19 mouse cellular contexts compared by ENCODE assay signal in genomic region chr11:55214978-55215377, GRCm38 (mm10). TPM values are rescaled to one million over a fixed set of nuclear protein-coding genes. Genes with fewer than 3 reads are reported as not detected.
DNase-seq lines count a peak whose midpoint lies in the region; ATAC-seq and TF ChIP-seq lines count a peak whose summit lies in the region.
"Had no signal": no experiment of that assay in that cellular context is flagged by ENCODE, and none has a peak within 500 bp of the region (broad histone marks: within the 10 kb centered on the region; RNA-seq: fewer than 3 reads in every experiment).

No protein-coding gene starts in this region.

- TF ChIP-seq CTCF in liver, adult 2 months (IDR thresholded peaks at IDR 0.05; ENCODE audit: low read depth, low read length): no peak
- TF ChIP-seq CTCF in liver, postnatal 0 days (IDR thresholded peaks at IDR 0.05; ENCODE audit: low read depth): no peak

- peaks cover 32% of the 10 kb centered on the region for H3K4me1 ChIP-seq in liver, adult 2 months (ENCODE audit: control insufficient read depth, insufficient read depth, low read length)
- peaks cover 36% of the 10 kb centered on the region for H3K4me1 ChIP-seq in liver, postnatal 0 days (ENCODE audit: insufficient read depth)
- H3K4me1 ChIP-seq: forebrain, embryonic 12.5 days had no signal

- no peaks in the 10 kb centered on the region for H3K36me3 ChIP-seq in liver, adult 2 months (ENCODE audit: control insufficient read depth, insufficient read depth, low read length)
- peaks cover 7% of the 10 kb centered on the region for H3K36me3 ChIP-seq in liver, postnatal 0 days (replicated peaks; ENCODE audit: insufficient read depth, low read length)

- WGBS in liver, adult 2 months: 27% methylated on average over 3 of the region's 3 CpGs
- WGBS in liver, postnatal 0 days (ENCODE audit: insufficient replicate concordance): 44% methylated on average over 3 of the region's 3 CpGs

- TF ChIP-seq POLR2A in liver, adult 2 months (IDR thresholded peaks at IDR 0.05; ENCODE audit: extremely low read depth, insufficient read depth, low read length): no peak

- no peak overlapping the region for H3K4me2 ChIP-seq in liver, postnatal 0 days (ENCODE audit: low read depth, low read length)
- H3K4me2 ChIP-seq: forebrain, embryonic 12.5 days; heart, embryonic 12.5 days; limb, embryonic 15.5 days had no signal

- H3K4me3 ChIP-seq in liver, adult 2 months (ENCODE audit: insufficient read depth, low read depth, low read length): no peak overlapping the region
- no peak overlapping the region for H3K4me3 ChIP-seq in liver, postnatal 0 days (ENCODE audit: low read depth, low read length)
- H3K4me3 ChIP-seq: forebrain, embryonic 12.5 days; heart, embryonic 12.5 days; layer of hippocampus, adult 2 months; limb, embryonic 15.5 days had no signal

- ATAC-seq in liver, postnatal 0 days: no peak

- H3K27ac ChIP-seq in liver, adult 2 months (replicated peaks; ENCODE audit: insufficient read depth, low read depth, low read length): peak overlapping the region; percentile 21; the same call in 1 of the 2 replicates
- H3K27ac ChIP-seq in liver, postnatal 0 days (ENCODE audit: low read depth): no peak overlapping the region
- H3K27ac ChIP-seq: forebrain, embryonic 12.5 days; layer of hippocampus, adult 2 months; limb, embryonic 15.5 days; stomach, postnatal 0 days had no signal

- no peaks in the 10 kb centered on the region for H3K27me3 ChIP-seq in liver, adult 2 months (ENCODE audit: control insufficient read depth, insufficient read depth, low read length)
- H3K27me3 ChIP-seq in liver, postnatal 0 days (ENCODE audit: insufficient read depth, low read length): no peaks in the 10 kb centered on the region
- H3K27me3 ChIP-seq: forebrain, embryonic 12.5 days; heart, embryonic 12.5 days; limb, embryonic 15.5 days had no signal

- no peak overlapping the region for H3K9ac ChIP-seq in liver, adult 2 months (ENCODE audit: low read depth, low read length)
- no peak overlapping the region for H3K9ac ChIP-seq in liver, postnatal 0 days (replicated peaks)
- H3K9ac ChIP-seq: forebrain, embryonic 12.5 days; heart, embryonic 12.5 days; limb, embryonic 15.5 days had no signal

- no peak for TF ChIP-seq EP300 in liver, postnatal 0 days (IDR thresholded peaks at IDR 0.05; ENCODE audit: low read depth)

- H3K9me3 ChIP-seq in liver, postnatal 0 days (ENCODE audit: low read length): no peaks in the 10 kb centered on the region
- H3K9me3 ChIP-seq: forebrain, embryonic 12.5 days; heart, embryonic 12.5 days; limb, embryonic 15.5 days had no signal

- peak; percentile 16 for DNase-seq in gastrocnemius, postnatal 25 days
- no peak for DNase-seq in gastrocnemius, postnatal 10 days
- peak; percentile 59 for DNase-seq in liver, adult 2 months (ENCODE audit: extremely low read depth, low read depth, low spot score)
- no peak for DNase-seq in liver, postnatal 0 days
- DNase-seq in NIH3T3 (ENCODE audit: low read depth): peak; percentile 13
- peak; percentile 31 for DNase-seq in lung, postnatal 25 days (ENCODE audit: low spot score)
- no peak for DNase-seq in retina, postnatal 1 day
- DNase-seq: adrenal gland, postnatal 36 days; cerebellum, adult 9-11 months; thymus, postnatal 36 days had no signal

- peaks cover 20% of the 10 kb centered on the region; the same call in 1 of the 2 replicates for H3K79me2 ChIP-seq in liver, adult 2 months (ENCODE audit: control insufficient read depth, insufficient read depth, low read length)

RNA-seq across cellular contexts. Expression of gene Slc36a1, which starts 10.8 kb away (rescaled TPM):
- total RNA-seq in gastrocnemius, postnatal 25 days (2021): 1 to 10 TPM; 5.2 to 5.8 TPM
- total RNA-seq in gastrocnemius, postnatal 10 days (2021): 1 to 10 TPM; 7.3 to 7.4 TPM
- total RNA-seq in liver, adult 2 months (2014; rRNA removed): 7.0 and 12.9 TPM in 2 replicates
- 24.0 and 26.2 TPM in 2 replicates for polyA plus RNA-seq in liver, adult 2 months (2012; rRNA removed)
- polyA plus RNA-seq in liver, postnatal 0 days (2015; fragmentation: Nextera tagmentation; extraction: Ambion mirVana): 1.0 and 1.7 TPM in 2 replicates

RNA-seq across cellular contexts. Expression of gene Slc36a2, which starts 30.1 kb away (rescaled TPM):
- total RNA-seq in gastrocnemius, postnatal 25 days (2021): 1 to 10 TPM in 1 of 2 experiments, under 1 TPM in 1; 0.41 to 4.8 TPM
- total RNA-seq in gastrocnemius, postnatal 10 days (2021): 1 to 10 TPM; 3.4 to 6.5 TPM
- total RNA-seq in liver, adult 2 months (2014; rRNA removed): 0.54 TPM in 1 of 2 replicates, not detected in the other
- polyA plus RNA-seq in liver, adult 2 months (2012; rRNA removed): not detected in 2 replicates
- 5.7 and 6.7 TPM in 2 replicates for polyA plus RNA-seq in liver, postnatal 0 days (2015; fragmentation: Nextera tagmentation; extraction: Ambion mirVana)
- total RNA-seq: hematopoietic stem cell, adult 5-6 weeks; megakaryocyte-erythroid progenitor cell, adult 5-6 weeks; monocyte, adult 5-6 weeks had no signal
- polyA plus RNA-seq: C2C12; forebrain, embryonic 12.5 days had no signal

Comparison
In these comparisons a context has a peak if more than half of its experiments do, and no peak if none do; other contexts are left out.
1. DNase-seq: peak in gastrocnemius, postnatal 25 days (single experiment), liver, adult 2 months (single experiment), NIH3T3 (single experiment) and lung, postnatal 25 days (single experiment); none in gastrocnemius, postnatal 10 days (single experiment), liver, postnatal 0 days (single experiment) and retina, postnatal 1 day (single experiment).